Mouse (Mus musculus): ENCODE results near the gene Igfbp3. TPM values are rescaled to one million over a fixed set of nuclear protein-coding genes. Genes with fewer than 3 reads are reported as not detected.
"Not testable (repeated sequence)": the region's sequence is repeated elsewhere in the genome, so short reads cannot be mapped to it uniquely, and the experiment has no call there.

The Igfbp3 gene
- 10 to 100 TPM; 33.3 to 36.6 TPM for total RNA-seq (2021)
- long read RNA-seq, experiment 1, transcript Igfbp3-201 (5 exons, 2,421 nt): major isoform, 56 of 61 reads
- long read RNA-seq, experiment 1, partial matches to known transcripts: 1 of 61 reads
- long read RNA-seq, experiment 1, other reads (novel, unspliced or antisense): 2 of 61 reads
- long read RNA-seq, experiment 2, transcript Igfbp3-201 (5 exons, 2,421 nt): major isoform, 48 of 54 reads
- long read RNA-seq, experiment 2, partial matches to known transcripts: 5 of 54 reads
- long read RNA-seq, experiment 2, other reads (novel, unspliced or antisense): 1 of 54 reads

DNA sequence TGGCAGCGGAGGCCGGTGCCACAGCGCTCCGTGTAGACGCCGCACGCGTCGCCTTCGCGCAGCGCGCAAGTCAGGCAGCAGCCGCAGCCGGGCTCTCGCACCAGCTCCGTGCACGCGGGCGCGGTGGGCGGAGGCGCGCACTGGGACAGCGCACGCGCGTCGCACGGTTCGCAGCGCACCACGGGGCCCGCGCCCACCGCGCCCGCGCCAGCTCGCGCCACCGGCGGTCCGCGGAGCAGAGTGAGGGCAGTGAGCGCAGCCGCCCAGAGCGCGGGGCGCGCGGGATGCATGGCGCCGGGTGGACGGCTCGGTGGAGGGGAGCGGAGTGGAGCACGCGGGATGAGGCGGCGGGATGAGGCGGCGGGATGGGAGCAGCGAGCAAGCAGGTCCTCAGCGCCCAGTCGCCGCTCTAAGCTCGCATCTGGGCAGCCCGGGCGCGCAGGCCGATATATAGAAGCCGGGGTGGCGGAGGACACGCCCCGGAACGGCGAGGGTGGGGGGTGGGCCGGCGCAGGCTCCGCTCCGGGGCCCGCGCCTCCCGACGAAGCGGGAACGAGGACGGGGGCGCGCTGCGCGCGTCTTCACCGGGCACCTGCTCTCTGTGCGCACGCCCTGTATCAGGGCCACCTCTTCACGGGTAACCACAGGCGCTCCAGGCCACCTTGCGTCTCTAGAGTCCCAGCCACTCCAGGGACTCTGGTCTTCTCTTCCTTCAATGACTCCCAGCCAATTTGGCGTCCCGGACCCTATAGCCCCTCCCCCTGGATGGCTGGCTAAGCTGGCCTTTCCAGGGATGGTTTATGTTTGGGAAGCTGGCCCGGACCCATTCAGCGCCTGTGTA, at the start of gene Igfbp3:
Gene Igfbp3 (minus strand): TSS at position 423 of the 841 bp plus-strand sequence.
- peak; percentile 66 to 83 for DNase-seq (ENCODE audit: low spot score in 2 of 2)

DNA sequence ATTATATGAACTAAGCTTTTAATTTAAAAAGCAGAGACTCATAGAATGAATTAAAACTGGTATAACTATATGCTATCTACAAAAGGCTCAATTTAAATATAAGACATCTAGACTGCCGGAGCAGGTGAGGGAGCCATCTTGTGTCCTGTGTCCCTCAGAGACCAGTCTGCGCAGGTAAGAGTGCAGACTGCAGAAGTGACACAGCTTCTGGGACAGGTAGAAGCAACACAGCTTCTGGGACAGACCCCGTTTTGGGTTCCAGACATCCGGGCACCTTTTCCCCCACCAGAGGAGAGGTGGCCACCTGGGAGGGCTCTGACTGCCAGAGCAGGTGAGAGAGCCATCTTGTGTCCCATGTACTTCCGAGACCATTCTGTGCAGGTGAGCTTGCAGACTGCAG, 37.1 kb upstream of the Igfbp3 start:
- DNase-seq (ENCODE audit: low spot score in 2 of 2): no peak

- DNase-seq (ENCODE audit: low spot score in 2 of 2): no peak
Measured at GRCm38 (mm10) chr11:7250415-7250814, 36.7 kb upstream of the Igfbp3 start.

DNA sequence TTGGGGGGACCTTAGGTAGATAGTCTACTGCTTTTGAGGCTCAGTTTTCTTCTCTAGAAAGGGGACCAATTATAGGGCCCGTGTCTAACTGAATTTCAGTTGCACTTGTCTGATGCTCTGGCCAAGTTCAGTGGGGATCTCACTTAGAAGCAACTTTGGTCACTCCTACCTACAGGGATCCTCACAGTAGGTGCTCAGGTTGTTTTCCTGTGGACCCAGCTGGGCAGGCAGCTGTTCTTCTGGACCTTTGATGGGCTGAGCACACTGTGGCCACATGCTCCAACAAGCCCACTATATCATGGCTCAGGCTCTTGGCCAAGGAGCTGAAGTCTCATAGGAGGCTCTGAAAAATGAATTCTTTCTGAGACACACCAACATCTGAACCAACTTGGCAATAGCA, 31.1 kb upstream of the Igfbp3 start:
- no peak for DNase-seq (ENCODE audit: low spot score in 2 of 2)

- DNase-seq (ENCODE audit: low spot score in 2 of 2): no peak
Measured at GRCm38 (mm10) chr11:7239041-7239740, 25.5 kb upstream of the Igfbp3 start.

DNA sequence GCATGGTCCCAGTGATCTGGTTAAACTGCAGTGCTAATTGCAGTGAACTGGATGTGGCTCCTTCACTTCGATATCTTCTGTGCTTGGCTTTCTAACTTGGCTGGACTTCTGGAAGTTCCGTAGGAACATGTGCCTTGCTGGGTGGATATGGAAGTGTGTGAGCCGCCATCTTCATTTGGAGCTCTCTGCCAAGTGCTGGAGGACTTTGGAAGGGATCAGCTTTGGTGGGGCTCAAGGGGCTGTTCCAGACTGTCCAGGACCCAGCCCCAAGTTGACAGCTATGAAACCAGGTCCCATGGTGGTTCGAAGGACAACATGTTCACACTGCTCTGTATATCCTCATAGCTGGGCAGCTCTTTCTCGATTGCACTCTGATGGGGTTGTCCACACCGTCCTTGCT, 24.8 kb upstream of the Igfbp3 start:
- no peak for DNase-seq (ENCODE audit: low spot score in 2 of 2)

GRCm38 (mm10) chr11:7237712-7238111, 24.0 kb upstream of the Igfbp3 start:
- DNase-seq (ENCODE audit: low spot score in 2 of 2): no peak

- DNase-seq (ENCODE audit: low spot score in 2 of 2): no peak
Measured at GRCm38 (mm10) chr11:7236751-7237150, 23.0 kb upstream of the Igfbp3 start.

GRCm38 (mm10) chr11:7234981-7235609, 21.4 kb upstream of the Igfbp3 start:
- no peak for DNase-seq (ENCODE audit: low spot score in 2 of 2)

DNA sequence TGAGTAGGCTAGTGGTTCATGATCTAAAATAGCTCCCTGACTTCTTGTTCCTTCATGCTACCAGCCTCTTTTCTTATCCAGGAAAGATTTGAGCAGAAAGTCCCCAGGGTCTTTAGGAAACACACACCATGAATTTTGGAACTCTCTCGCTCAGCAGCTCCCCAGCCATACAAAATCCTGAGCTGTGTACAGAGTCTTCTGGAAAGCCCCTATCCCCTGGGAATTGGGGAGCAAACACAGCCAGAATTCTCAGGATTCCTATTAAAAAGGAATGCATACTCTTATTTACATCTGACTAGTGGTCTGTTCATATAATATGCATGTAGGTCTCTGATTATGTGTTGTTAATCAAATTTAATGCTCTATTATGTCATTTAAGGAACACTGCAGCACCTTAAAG, 20.7 kb upstream of the Igfbp3 start:
- no peak for DNase-seq (ENCODE audit: low spot score in 2 of 2)

DNA sequence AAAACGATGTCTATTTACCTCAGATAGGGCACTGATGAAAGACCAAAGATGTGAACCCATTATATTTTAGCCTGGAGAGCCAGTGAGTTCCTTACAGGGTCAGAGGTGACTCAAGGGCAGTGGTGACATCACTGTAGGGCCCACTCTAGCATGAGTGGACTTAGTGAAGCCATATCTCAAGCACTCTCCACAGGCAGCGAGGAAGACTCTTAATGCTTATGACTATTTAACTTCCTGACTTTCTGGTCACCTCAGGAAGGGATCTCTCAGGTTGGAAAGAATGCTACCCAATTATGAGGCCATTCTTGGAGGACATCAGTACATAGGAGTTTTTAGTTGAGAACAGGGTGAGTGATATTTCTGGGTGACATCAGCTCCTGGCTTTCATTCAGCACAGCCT, 19.6 kb upstream of the Igfbp3 start:
- no peak for DNase-seq (ENCODE audit: low spot score in 2 of 2)

DNA sequence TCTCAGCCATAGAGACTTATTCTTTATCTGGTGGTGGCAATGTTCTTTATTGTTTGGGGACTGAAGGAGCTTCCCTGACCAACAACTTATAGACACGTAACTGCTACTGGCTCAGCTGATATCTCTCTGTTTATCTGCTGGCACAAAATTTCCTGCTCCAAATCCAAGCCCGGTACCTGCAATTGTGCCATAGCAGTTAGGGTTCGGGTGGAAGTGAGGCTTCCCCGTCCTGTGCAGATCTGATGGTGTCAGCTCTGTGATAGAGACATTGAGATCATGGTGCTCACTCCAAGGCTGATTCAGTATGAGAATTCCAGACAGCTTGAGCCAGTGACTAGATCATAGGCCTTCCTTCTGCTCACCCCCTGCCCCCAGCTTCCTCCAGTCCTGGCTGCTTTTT, 18.2 kb upstream of the Igfbp3 start:
- no peak for DNase-seq (ENCODE audit: low spot score in 2 of 2)

DNA sequence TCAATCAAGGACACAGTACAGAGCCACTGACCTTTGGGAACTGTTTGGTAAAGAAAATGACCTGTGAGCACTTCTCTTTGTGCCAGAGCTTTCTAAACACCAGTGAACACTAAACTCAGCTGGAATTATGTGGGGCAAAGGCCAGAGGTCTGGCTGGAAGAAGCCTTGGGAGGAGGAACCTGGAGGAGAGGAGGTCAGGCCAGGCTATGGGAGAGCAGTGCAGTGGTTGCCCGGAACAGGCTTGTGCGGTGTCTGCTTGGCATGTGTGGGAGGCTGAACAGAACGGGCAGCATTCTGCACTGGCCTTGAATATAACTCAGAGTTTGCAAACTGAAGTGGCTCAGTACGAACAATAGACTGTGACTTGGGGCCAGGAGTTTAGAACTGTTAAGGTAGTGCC, 16.3 kb upstream of the Igfbp3 start:
- DNase-seq (ENCODE audit: low spot score in 2 of 2): no peak

GRCm38 (mm10) chr11:7228107-7228506, 14.4 kb upstream of the Igfbp3 start:
- no peak for DNase-seq (ENCODE audit: low spot score in 2 of 2)

- DNase-seq (ENCODE audit: low spot score in 2 of 2): no peak
Measured at GRCm38 (mm10) chr11:7226810-7227550, 13.3 kb upstream of the Igfbp3 start.

GRCm38 (mm10) chr11:7226200-7226599, 12.5 kb upstream of the Igfbp3 start:
- DNase-seq (ENCODE audit: low spot score in 2 of 2): peak; percentile 60 to 78

GRCm38 (mm10) chr11:7221826-7222225, 8.1 kb upstream of the Igfbp3 start:
- not testable (repeated sequence) for DNase-seq (ENCODE audit: low spot score in 2 of 2)

- peak; percentile 71 to 75 for DNase-seq (ENCODE audit: low spot score in 2 of 2)
Measured at GRCm38 (mm10) chr11:7215703-7216102, 2.0 kb upstream of the Igfbp3 start.

DNA sequence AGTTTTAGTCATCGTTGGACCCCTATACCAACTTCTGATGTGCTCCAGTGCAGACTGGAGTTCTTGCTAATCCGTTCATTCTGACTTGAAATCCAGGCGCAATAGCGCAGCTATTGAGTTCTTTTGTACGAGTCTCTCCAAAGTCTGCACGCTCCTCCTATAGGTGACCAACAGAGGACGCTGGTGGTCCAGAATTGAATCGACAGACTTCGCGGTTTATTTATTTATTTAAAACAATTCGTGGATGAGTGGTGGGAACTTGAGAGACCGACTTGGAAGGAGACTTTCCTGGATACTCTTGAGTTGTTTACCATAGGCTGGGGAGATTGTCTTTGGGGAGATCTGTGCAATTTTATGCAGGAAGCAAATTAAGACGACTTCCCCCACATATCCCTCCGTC, 1.0 kb upstream of the Igfbp3 start:
- peak; percentile 59 to 83 for DNase-seq (ENCODE audit: low spot score in 2 of 2)

DNA sequence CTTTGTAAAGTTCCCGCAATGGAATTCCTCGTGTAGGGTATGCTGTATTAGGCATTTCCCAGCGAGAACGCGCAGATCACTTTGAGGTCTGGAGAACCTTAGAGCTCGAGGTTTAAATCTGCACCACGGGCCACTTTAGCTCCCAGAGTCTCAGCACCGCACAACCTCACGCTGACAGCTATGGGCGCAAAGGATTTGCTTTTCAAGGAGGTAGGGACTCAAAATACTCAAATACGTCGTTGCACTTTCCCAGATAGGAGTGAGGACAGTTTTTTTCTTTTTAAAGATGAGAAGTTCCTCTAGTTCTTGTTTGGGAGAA, 578 bp upstream of the Igfbp3 start:
- DNase-seq (ENCODE audit: low spot score in 2 of 2): no peak

DNA sequence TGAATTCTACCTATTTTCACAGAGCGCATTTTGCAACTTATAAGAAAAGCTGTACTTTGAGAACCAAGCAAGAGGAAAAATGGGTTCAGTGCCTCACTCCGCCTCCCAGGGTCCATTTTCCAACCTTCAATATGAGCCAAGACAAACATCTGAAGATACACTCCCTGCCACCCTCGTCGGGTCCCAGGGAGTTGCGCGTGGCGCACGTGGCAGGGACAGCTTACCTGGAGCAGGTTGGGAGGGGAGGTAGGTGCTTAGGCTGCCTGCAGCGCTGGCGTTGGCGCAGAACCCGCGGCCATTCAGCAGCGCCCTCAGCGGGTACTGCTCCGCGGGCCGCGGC, 592 bp downstream of the Igfbp3 start:
- DNase-seq (ENCODE audit: low spot score in 2 of 2): no peak

Measured in layer of hippocampus, postnatal 14 days (tissue).